Mouse (Mus musculus) R1 (cell line): ENCODE data around the gene Me3.

Experiments
- DNase-seq: peaks from one replicate; pipeline ENCODE4 v3.0.0-alpha.2; 2018; ENCODE audit warnings: low read depth, low spot score

The Me3 gene

GRCm38 (mm10) chr7:89632342-89633251 is at the start of gene Me3:
Gene Me3, plus strand, starts transcription at chr7:89632392.
- peak; percentile 16 for DNase-seq

DNA sequence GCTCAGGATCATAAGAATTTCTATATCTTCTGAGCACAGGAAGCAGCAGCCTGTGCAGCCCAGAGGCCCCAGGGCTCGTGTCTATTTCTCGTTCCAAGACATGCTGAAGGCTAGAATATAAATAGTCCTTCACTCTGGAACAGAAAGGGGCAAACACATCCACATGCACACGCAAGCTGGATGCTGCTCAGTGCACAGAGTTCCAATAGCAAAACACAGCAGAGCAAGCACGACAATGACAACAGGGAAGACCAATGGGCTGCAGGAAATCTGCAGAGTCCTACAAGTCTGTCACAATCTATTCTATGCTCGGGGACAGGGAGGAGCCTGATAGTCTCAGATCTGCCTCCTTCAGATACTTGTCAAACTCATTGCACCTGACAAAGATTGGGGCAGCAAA is 42.2 kb upstream of the Me3 start:
- no peak for DNase-seq

GRCm38 (mm10) chr7:89590542-89591251 is 41.5 kb upstream of the Me3 start:
- no peak for DNase-seq

- no peak for DNase-seq
Observed at GRCm38 (mm10) chr7:89595813-89596212, 36.4 kb upstream of the Me3 start.

DNA sequence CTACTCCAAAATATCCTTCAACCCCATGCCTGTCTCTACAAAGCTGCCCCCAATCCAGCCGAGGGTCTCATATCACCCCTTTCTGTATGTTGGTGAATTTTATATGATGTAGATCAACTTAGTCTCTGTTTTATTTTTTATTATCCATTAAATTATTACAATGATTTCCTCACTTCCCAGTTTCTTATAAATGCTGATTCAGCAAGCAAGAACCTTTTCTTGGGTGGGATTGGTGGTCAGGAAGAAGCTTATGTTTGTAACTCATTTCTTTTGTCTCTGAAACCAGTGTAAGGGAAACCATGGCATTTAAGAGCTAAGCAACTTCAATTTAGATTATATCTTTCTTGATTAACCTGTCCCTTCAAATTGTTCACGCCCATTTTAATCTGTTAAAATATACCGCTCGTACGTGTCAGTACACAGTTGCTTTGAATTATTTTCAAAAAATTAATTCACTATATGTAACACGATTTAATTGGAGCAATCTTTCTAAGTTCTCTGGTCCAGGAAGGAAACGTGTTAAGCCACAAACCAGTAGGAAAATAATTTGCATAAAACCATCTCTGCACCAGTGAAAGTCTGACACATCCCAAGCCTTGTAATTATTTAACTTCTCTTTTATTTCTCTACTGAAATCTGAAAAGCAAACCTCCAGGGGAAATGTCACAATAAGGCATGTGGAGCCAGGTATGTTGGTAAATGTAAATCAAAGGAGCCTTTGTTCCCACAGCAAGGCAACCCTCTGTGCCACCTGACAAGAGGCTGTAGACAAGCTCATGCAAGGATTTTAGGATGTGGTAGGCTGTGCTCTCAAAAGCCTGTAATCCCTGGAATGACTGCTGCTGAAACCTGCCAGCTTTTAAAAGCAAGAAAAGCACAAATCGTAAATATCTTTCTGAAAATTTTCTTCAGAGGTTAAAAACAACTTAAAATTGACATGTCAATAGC is 26.3 kb upstream of the Me3 start:
- DNase-seq, result no peak

- no peak for DNase-seq
Observed at GRCm38 (mm10) chr7:89607329-89607728, 24.9 kb upstream of the Me3 start.

DNA sequence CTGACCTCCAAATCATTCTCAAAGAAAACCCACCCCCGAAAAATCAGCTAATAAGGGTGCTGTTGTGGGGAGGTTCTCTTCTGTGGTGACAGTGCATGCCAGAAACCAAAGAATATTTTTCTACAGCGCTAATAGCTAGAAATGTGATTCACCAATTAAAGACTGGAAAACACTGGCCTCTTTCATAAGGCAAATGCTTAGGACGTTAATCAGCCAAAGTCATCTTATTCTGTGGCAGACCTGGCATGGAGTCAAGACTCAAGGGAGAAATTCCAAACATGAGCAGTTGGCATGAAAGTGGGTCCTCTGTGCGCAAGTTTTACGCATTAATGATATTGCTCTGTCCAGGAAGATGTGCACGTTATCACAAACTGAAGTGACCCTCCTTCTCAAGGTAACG is 21.0 kb upstream of the Me3 start:
- no peak for DNase-seq

GRCm38 (mm10) chr7:89616235-89616634 is 16.0 kb upstream of the Me3 start:
- no peak for DNase-seq

DNA sequence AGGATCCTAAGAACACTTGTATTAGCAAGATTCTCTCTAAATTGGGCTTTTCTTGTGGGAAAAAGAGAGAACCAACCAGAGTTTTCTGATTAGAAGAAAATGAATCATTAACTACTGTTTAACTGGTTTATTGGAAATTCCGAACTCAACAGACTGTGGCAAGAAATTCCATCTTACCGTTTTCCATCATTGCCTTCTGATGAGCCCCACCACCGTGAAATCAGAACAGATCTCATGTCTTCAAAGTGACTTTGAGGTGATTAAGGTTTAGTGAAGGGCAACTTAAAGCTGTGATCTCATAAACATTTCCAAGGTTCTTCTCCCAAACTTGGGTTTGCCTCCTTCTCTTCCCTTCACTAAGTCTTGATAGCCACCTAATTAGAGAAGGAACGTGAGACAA is 8.9 kb upstream of the Me3 start:
- no peak for DNase-seq

- no peak for DNase-seq
Observed at GRCm38 (mm10) chr7:89627393-89627792, 4.8 kb upstream of the Me3 start.

DNA sequence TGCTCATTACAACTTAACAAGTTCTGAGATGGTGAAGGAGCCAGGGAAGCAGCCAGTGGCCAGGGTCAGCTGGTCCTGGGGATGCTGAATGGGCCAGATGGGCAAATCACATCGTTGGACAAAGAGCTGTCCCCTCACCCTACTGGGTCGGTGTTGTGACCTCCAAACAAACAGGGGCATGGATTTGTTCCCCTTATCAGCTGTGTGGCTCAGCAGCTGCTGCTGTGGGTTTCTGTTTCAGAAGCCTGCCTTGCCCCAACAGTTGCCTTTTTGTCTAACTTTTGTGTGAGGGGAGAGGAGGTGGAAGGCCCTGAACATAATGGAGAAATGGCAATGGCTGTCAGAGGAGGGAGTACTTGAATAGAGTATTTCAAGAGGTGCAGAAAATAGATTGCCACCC is 4.2 kb upstream of the Me3 start:
- DNase-seq, result no peak

DNA sequence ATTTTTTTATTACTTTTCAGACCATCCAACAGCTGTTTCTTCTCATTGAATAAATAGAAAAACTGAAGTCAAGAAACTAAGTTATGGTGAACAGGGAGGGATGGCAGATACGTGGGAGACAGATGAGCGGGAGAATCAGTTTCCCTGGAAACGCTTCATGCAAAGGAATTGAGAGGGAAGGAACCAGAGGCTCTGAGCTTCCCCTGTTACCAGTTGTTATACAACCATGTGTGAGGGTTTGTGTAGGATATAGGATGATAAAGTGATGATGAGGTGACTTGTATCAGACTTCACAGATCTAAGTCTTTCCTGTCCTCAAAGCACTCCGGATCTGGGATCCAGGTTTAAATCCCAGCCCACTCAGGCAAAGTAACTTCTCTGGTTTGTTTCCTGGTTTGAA is 3.2 kb upstream of the Me3 start:
- no peak for DNase-seq

DNA sequence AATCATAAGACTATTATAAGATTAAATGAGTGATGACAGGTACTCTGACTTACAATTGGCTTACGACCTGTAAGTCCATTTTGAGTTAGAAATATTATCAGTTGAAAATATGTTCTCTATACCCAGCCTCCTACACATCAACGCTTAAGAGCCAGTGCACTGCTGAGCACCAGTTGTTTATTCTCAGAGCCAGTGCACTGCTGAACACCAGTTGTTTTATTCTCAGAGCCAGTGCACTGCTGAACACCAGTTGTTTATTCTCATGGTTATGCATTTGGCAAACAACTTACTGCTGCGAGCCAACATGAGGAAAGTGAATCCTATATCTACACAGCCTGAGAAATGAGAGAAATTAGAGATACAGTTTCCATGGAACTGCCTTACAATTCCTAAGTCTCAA is 2.3 kb upstream of the Me3 start:
- DNase-seq, result no peak

DNA sequence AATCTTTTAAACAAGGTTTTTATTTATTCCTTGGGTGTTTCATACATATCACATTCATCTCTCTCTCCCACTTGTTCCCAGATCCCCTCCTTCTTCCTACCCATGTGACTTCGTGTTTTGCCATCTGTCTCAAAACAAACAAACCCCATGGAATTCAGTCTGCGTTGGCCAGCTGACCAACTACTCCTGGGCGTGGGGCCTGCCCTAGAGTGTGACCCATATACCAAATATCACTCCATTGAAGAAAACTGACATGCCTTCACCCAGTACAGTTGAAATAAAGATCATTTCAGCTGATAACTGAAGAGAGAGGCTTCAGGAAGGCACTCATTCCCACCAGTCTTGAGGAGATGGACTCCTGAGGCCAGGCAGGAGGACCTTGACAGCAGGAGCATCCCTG is 1.4 kb upstream of the Me3 start:
- no peak for DNase-seq

DNA sequence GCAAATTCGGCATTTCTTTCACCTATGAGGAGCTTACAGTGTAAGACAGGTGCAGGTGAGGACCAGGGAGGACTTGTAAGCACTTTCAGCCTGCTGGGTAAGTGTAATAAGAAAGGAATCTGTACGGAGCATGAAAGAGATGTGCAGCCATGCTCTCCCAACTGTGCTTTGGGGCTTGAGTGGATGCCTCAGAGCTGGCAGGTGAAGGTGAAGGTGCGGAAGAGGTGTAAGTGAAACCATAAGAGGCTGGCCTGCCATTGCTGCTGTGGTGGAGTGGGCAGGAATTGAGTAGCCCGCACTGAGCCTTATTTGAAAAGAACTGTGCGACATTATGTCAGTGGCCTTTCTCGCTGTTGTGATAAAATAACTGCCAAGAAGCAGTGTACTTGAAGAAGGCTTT is 8.3 kb downstream of the Me3 start:
- no peak for DNase-seq

DNA sequence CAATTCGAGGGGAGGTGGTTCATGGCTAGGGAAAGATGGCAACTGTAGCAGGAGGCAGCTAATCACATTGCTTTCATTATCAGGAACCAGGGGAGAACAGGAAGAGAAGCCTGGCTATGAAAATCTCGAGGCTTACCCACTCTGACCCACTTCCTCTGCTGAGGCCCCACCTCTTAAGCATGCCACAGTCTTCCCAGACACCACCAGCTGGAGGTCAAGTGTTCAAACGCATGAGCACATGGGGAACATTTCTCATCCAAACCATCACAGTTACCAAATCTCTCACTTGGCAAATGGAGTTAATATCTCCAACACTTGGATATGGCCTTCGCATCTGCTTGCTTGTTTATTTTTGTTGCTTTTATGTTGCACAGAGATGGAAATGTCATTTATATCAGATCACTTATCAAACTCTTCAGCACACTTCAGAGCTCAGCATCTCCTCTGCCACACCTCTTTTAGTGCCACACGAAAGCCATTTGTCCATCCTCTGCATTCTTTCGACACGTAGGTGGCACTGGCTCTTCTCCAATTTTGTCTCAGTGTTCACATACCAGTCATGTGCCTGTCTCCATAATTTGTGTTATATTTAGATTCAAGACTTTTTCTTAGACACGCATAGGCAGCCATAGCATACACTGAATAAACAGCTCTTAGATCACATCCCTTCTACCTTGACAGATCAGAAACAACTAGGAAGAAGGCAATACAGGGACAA is 8.9 kb downstream of the Me3 start:
- no peak for DNase-seq

GRCm38 (mm10) chr7:89645015-89645414 is 12.8 kb downstream of the Me3 start:
- no peak for DNase-seq

- DNase-seq, result no peak
Observed at GRCm38 (mm10) chr7:89647864-89648263, 15.7 kb downstream of the Me3 start.

- no peak for DNase-seq
Observed at GRCm38 (mm10) chr7:89657183-89657582, 25.0 kb downstream of the Me3 start.

GRCm38 (mm10) chr7:89657692-89658212 is 25.6 kb downstream of the Me3 start:
- no peak for DNase-seq

DNA sequence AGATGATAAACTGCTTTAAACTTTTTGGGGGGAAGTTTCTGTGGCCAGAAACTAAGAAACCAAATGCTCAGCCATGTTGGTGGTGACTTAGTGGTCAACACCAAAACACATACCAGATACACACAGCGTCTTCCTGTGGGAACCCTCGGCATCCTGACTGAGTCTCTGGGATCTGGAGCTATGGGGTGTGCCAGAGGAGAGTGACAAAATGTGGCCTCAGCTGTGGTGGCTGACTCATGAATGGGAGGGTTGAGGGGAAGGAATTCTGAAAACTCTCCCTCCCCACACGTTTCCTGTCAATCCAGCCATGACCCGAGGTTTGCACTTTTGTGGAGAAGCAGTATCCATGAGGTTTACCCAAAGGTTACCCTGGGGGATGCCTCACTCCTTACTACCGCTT is 32.0 kb downstream of the Me3 start:
- no peak for DNase-seq
